Mouse (Mus musculus) lung, adult 2 months (tissue): ENCODE measurements around the gene Nebl. TPM values are rescaled to one million over a fixed set of nuclear protein-coding genes. Genes with fewer than 3 reads are reported as not detected.
"Not testable (repeated sequence)": the region's sequence is repeated elsewhere in the genome, so short reads cannot be mapped to it uniquely, and the experiment has no call there.

ENCODE experiments used
- DNase-seq: peaks from one replicate; pipeline ENCODE4 v3.0.0; 2022
- H3K4me1 ChIP-seq: fragments of 200-500 bp; 2 replicates; pipeline ENCODE4 v1.6.1; 2011; ENCODE audit warnings: low read length; ENCODE audit not compliant: control insufficient read depth, insufficient read depth
- H3K4me3 ChIP-seq: fragments of 200-500 bp; replicated peaks from 2 replicates; pipeline ENCODE3; 2011; ENCODE audit warnings: low read depth, mild to moderate bottlenecking, control low read depth, low read length; ENCODE audit errors: extremely low read depth
- CTCF ChIP-seq: fragments of 200-500 bp; IDR thresholded peaks from 2 replicates; pipeline ENCODE4 v1.5.1; 2011; ENCODE audit warnings: mild to moderate bottlenecking, low read length, control low read depth; ENCODE audit not compliant: insufficient read depth
- POLR2A ChIP-seq: fragments of 200-500 bp; IDR thresholded peaks from 2 replicates; pipeline ENCODE4 v1.6.1; 2011; ENCODE audit warnings: low read depth, mild to moderate bottlenecking, control low read depth, low read length, borderline replicate concordance; ENCODE audit errors: extremely low read depth
- WGBS: fragments of 180-500 bp; shearing (Covaris S2); methylation state at CpG from one replicate; pipeline ENCODE4 v1.1.7; 2018; 5-methylcytosine and 5-hydroxymethylcytosine counted together
- polyA plus RNA-seq: library from polyadenylated mRNA; depleted of rRNA; stranded (reverse); fragments of >200 nt; gene quantifications from 2 replicates; pipeline ENCODE4 v1.2.3, GENCODE M21; 2012

Gene Nebl
- polyA plus RNA-seq, 1 experiment, result 182 TPM

GRCm38 (mm10) chr2:17316850-17317249 lies 414.4 kb downstream of the Nebl start:
- 68% methylated on average over 5 of the region's 5 CpGs for WGBS
- DNase-seq, result no peak
- H3K4me1 ChIP-seq, result no peaks in the 10 kb centered on the region; the same call in 1 of the 2 replicates
- no peak overlapping the region for H3K4me3 ChIP-seq
- TF ChIP-seq CTCF (no peak), POLR2A (no peak)

- TF ChIP-seq POLR2A (no peak), CTCF (no peak)
- DNase-seq, result no peak
- Histone ChIP-seq H3K4me1 (no peaks in the 10 kb centered on the region), H3K4me3 (no peak overlapping the region)
These were observed 429.9 kb downstream of the Nebl start for GRCm38 (mm10) chr2:17301379-17301778.

DNA sequence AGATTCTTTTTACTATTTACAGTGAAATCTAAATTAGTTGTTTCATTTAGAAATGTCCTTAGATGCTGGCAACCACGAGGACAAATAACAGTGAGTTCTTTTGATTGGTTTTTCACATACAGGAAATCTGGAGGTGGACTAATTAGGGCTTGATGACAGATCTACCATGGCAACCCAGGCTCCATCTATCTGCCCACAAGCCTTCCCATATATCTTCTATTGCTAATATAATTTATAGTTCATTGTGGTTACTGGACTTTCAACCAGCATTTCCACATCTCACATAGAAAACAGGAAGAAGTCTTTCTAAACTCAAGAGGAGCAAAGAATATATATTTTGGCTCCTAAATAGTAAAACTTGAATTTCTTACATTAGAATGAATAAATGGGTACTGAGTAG lies 433.8 kb downstream of the Nebl start:
- H3K4me1 ChIP-seq, result no peaks in the 10 kb centered on the region
- WGBS, result 49% methylated on average over 1 of the region's 1 CpGs
- DNase-seq, result no peak
- no peak overlapping the region for H3K4me3 ChIP-seq
- TF ChIP-seq CTCF (no peak), POLR2A (no peak)

DNA sequence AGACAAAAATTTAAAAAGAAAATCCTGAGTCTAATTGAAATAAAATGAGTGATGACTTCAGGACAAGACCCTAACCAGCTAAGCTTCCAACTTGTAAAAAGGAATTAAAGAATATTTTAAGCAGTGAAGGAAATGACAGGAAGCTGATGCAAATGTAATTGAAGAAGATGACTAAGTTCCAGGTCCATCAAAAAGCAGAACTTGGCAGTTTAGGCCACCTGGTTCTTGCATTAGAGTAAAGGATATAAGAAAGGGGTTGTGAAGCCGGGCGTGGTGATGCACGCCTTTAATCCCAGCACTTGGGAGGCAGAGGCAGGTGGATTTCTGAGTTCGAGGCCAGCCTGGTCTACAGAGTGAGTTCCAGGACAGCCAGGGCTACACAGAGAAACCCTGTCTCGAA lies 436.0 kb downstream of the Nebl start:
- whole genome bisulfite sequencing, result 74% methylated on average over 5 of the region's 5 CpGs
- H3K4me3 ChIP-seq, DNase-seq, H3K4me1 ChIP-seq: not testable (repeated sequence)
